Mouse (Mus musculus) midbrain, embryonic 13.5 days (tissue): ENCODE data around the gene Ccpg1os. TPM values are rescaled to one million over a fixed set of nuclear protein-coding genes. Genes with fewer than 3 reads are reported as not detected.
A peak's percentile ranks its signal among the peaks of the same experiment; 100 is the strongest.

ENCODE experiments used
- ATAC-seq: fragments of 200-750 bp; cut with Nextera tagmentation; 2 replicates; pipeline ENCODE4 v1.8.0; 2017; ENCODE audit warnings: mild to moderate bottlenecking, moderate TSS enrichment, moderate library complexity
- H3K27ac ChIP-seq: fragments of 300-500 bp; sonication (generic); 2 replicates; pipeline ENCODE4 v1.5.1; 2015; ENCODE audit warnings: inconsistent platforms, mild to moderate bottlenecking, moderate library complexity
- H3K27me3 ChIP-seq: fragments of 300-500 bp; sonication (generic); 2 replicates; pipeline ENCODE4 v1.6.1; 2015; ENCODE audit warnings: mild to moderate bottlenecking, inconsistent platforms
- H3K36me3 ChIP-seq: fragments of 300-500 bp; sonication (generic); 2 replicates; pipeline ENCODE4 v1.6.1; 2015; ENCODE audit warnings: mild to moderate bottlenecking, inconsistent platforms
- H3K4me1 ChIP-seq: fragments of 300-500 bp; sonication (generic); replicated peaks from 2 replicates; pipeline ENCODE4 v1.6.1; 2015; ENCODE audit warnings: inconsistent platforms
- H3K4me2 ChIP-seq: fragments of 300-500 bp; sonication (generic); replicated peaks from 2 replicates; pipeline ENCODE4 v1.6.1; 2015; ENCODE audit warnings: moderate library complexity, mild to moderate bottlenecking, inconsistent platforms
- H3K4me3 ChIP-seq: fragments of 300-500 bp; sonication (generic); replicated peaks from 2 replicates; pipeline ENCODE4 v1.5.1; 2015; ENCODE audit warnings: mild to moderate bottlenecking, inconsistent platforms
- H3K9ac ChIP-seq: fragments of 300-500 bp; sonication (generic); replicated peaks from 2 replicates; pipeline ENCODE4 v1.6.1; 2015; ENCODE audit warnings: mild to moderate bottlenecking, inconsistent platforms
- H3K9me3 ChIP-seq: fragments of 300-500 bp; sonication (generic); 2 replicates; pipeline ENCODE4 v1.6.1; 2016; ENCODE audit warnings: mild to moderate bottlenecking, inconsistent platforms
- WGBS: fragments of 180-500 bp; shearing (Covaris S2); methylation state at CpG from one replicate; pipeline ENCODE4 v1.1.7; 2015; 5-methylcytosine and 5-hydroxymethylcytosine counted together
- polyA plus RNA-seq: library from polyadenylated mRNA; unstranded; fragments of >200 nt; fragmentation: Nextera tagmentation; extraction: Ambion mirVana; gene quantifications from 2 replicates; pipeline ENCODE4 v1.2.1, GENCODE M21; 2015

The Ccpg1os gene
- 26.2 and 28.8 TPM in 2 replicates for polyA plus RNA-seq

- H3K4me2 ChIP-seq, result peak within 1 kb of the TSS; percentile 91
- peak within 1 kb of the TSS; percentile 90 for H3K4me3 ChIP-seq
- peak; percentile 100 for ATAC-seq
- H3K27ac ChIP-seq, result peak within 1 kb of the TSS; percentile 91
- H3K27me3 ChIP-seq, result no peaks in the 10 kb centered on the region
- under 1% methylated on average over 88 of the region's 88 CpGs for WGBS
- H3K36me3 ChIP-seq, result no peaks in the 10 kb centered on the region
- peaks cover 26% of the 10 kb centered on the region for H3K4me1 ChIP-seq
- H3K9ac ChIP-seq, result peak within 1 kb of the TSS; percentile 90
- no peaks in the 10 kb centered on the region for H3K9me3 ChIP-seq
Measured at GRCm38 (mm10) chr9:72985250-72986220, at the start of gene Ccpg1os, which contains the start of gene Ccpg1. Gene Ccpg1os, minus strand, starts transcription at chr9:72985382. Gene Ccpg1, plus strand, starts transcription at chr9:72985429.

GRCm38 (mm10) chr9:73033406-73033805 lies 48.2 kb upstream of the Ccpg1os start:
- no peak for ATAC-seq
- no peak overlapping the region for H3K4me2 ChIP-seq
- H3K4me1 ChIP-seq, result peaks cover under 1% of the 10 kb centered on the region
- no peaks in the 10 kb centered on the region for H3K27me3 ChIP-seq
- no peaks in the 10 kb centered on the region for H3K9me3 ChIP-seq
- 94% methylated on average over 1 of the region's 1 CpGs for WGBS
- peaks cover 59% of the 10 kb centered on the region for H3K36me3 ChIP-seq
- no peak overlapping the region for H3K27ac ChIP-seq
- no peak overlapping the region for H3K4me3 ChIP-seq
- H3K9ac ChIP-seq, result no peak overlapping the region

GRCm38 (mm10) chr9:73031421-73031820 lies 46.2 kb upstream of the Ccpg1os start:
- Histone ChIP-seq H3K4me1 (no peaks in the 10 kb centered on the region), H3K4me3 (no peak overlapping the region), H3K27ac (no peak overlapping the region), H3K27me3 (no peaks in the 10 kb centered on the region), H3K9ac (no peak overlapping the region), H3K9me3 (no peaks in the 10 kb centered on the region), H3K4me2 (no peak overlapping the region), H3K36me3 (peaks cover 60% of the 10 kb centered on the region)
- ATAC-seq, result no peak
- WGBS, result 74% methylated on average over 4 of the region's 4 CpGs

- WGBS, result 95% methylated on average over 1 of the region's 1 CpGs
- no peaks in the 10 kb centered on the region for H3K27me3 ChIP-seq
- H3K27ac ChIP-seq, result no peak overlapping the region
- H3K9me3 ChIP-seq, result no peaks in the 10 kb centered on the region
- H3K36me3 ChIP-seq, result peaks cover 52% of the 10 kb centered on the region
- no peak overlapping the region for H3K4me2 ChIP-seq
- H3K4me3 ChIP-seq, result no peak overlapping the region
- H3K4me1 ChIP-seq, result no peaks in the 10 kb centered on the region
- H3K9ac ChIP-seq, result no peak overlapping the region
- no peak for ATAC-seq
Measured at GRCm38 (mm10) chr9:73030443-73030842, 45.3 kb upstream of the Ccpg1os start.

- ATAC-seq, result peak; percentile 70
- Histone ChIP-seq H3K4me2 (peak overlapping the region; percentile 25; the same call in 1 of the 2 replicates), H3K27ac (no peak overlapping the region), H3K9ac (0 out of 2 replicates have a peak overlapping the region, but pooled peaks have one; percentile 14), H3K36me3 (peaks cover 40% of the 10 kb centered on the region), H3K4me1 (no peaks in the 10 kb centered on the region), H3K4me3 (no peak overlapping the region), H3K27me3 (no peaks in the 10 kb centered on the region), H3K9me3 (no peaks in the 10 kb centered on the region)
- WGBS, result 18% methylated on average over 17 of the region's 17 CpGs
Measured at GRCm38 (mm10) chr9:73025818-73026636, 40.8 kb upstream of the Ccpg1os start.

GRCm38 (mm10) chr9:73020566-73021097 lies 35.5 kb upstream of the Ccpg1os start:
- no peaks in the 10 kb centered on the region for H3K9me3 ChIP-seq
- peaks cover 66% of the 10 kb centered on the region for H3K36me3 ChIP-seq
- H3K4me2 ChIP-seq, result no peak overlapping the region
- H3K27me3 ChIP-seq, result no peaks in the 10 kb centered on the region
- H3K4me1 ChIP-seq, result no peaks in the 10 kb centered on the region
- H3K4me3 ChIP-seq, result no peak overlapping the region
- H3K27ac ChIP-seq, result no peak overlapping the region
- no peak overlapping the region for H3K9ac ChIP-seq
- ATAC-seq, result no peak
- 94% methylated on average over 5 of the region's 5 CpGs for WGBS

GRCm38 (mm10) chr9:73019841-73020240 lies 34.7 kb upstream of the Ccpg1os start:
- no peaks in the 10 kb centered on the region for H3K27me3 ChIP-seq
- WGBS, result 91% methylated on average over 10 of the region's 10 CpGs
- H3K27ac ChIP-seq, result no peak overlapping the region
- no peak overlapping the region for H3K9ac ChIP-seq
- no peaks in the 10 kb centered on the region for H3K4me1 ChIP-seq
- no peak for ATAC-seq
- H3K36me3 ChIP-seq, result peaks cover 74% of the 10 kb centered on the region
- no peak overlapping the region for H3K4me2 ChIP-seq
- no peaks in the 10 kb centered on the region for H3K9me3 ChIP-seq
- no peak overlapping the region for H3K4me3 ChIP-seq

GRCm38 (mm10) chr9:73014724-73015123 lies 29.5 kb upstream of the Ccpg1os start:
- 92% methylated on average over 13 of the region's 13 CpGs for WGBS
- no peak overlapping the region for H3K27ac ChIP-seq
- H3K36me3 ChIP-seq, result peaks cover 95% of the 10 kb centered on the region
- no peaks in the 10 kb centered on the region for H3K4me1 ChIP-seq
- no peak for ATAC-seq
- H3K4me3 ChIP-seq, result no peak overlapping the region
- H3K27me3 ChIP-seq, result no peaks in the 10 kb centered on the region
- H3K9ac ChIP-seq, result no peak overlapping the region
- H3K4me2 ChIP-seq, result no peak overlapping the region
- no peaks in the 10 kb centered on the region for H3K9me3 ChIP-seq

- H3K9me3 ChIP-seq, result no peaks in the 10 kb centered on the region
- no peak overlapping the region for H3K9ac ChIP-seq
- H3K4me1 ChIP-seq, result no peaks in the 10 kb centered on the region
- H3K27ac ChIP-seq, result no peak overlapping the region
- H3K4me2 ChIP-seq, result no peak overlapping the region
- H3K36me3 ChIP-seq, result peaks cover 82% of the 10 kb centered on the region
- 88% methylated on average over 4 of the region's 4 CpGs for WGBS
- ATAC-seq, result no peak
- no peaks in the 10 kb centered on the region for H3K27me3 ChIP-seq
- H3K4me3 ChIP-seq, result no peak overlapping the region
Measured at GRCm38 (mm10) chr9:73012629-73013028, 27.4 kb upstream of the Ccpg1os start.

GRCm38 (mm10) chr9:73008384-73008783 lies 23.2 kb upstream of the Ccpg1os start:
- Histone ChIP-seq H3K9ac (no peak overlapping the region), H3K36me3 (peaks cover 71% of the 10 kb centered on the region), H3K27me3 (no peaks in the 10 kb centered on the region), H3K4me1 (no peaks in the 10 kb centered on the region), H3K4me2 (no peak overlapping the region), H3K4me3 (no peak overlapping the region), H3K9me3 (no peaks in the 10 kb centered on the region), H3K27ac (no peak overlapping the region)
- ATAC-seq, result no peak
- 78% methylated on average over 3 of the region's 3 CpGs for WGBS

- no peaks in the 10 kb centered on the region for H3K4me1 ChIP-seq
- WGBS, result 97% methylated on average over 3 of the region's 3 CpGs
- H3K4me3 ChIP-seq, result no peak overlapping the region
- ATAC-seq, result no peak
- peaks cover 67% of the 10 kb centered on the region for H3K36me3 ChIP-seq
- no peak overlapping the region for H3K9ac ChIP-seq
- H3K4me2 ChIP-seq, result no peak overlapping the region
- no peaks in the 10 kb centered on the region for H3K27me3 ChIP-seq
- no peaks in the 10 kb centered on the region for H3K9me3 ChIP-seq
- H3K27ac ChIP-seq, result no peak overlapping the region
Measured at GRCm38 (mm10) chr9:73006175-73006574, 21.0 kb upstream of the Ccpg1os start.
